Mouse (Mus musculus): ENCODE data around the gene Stx12.

Stx12 gene

GRCm38 (mm10) chr4:132864856-132865255 is 19.5 kb downstream of the Stx12 start:
- no peak for DNase-seq (ENCODE audit: low read depth)

- DNase-seq (ENCODE audit: low read depth) = no peak
Measured at GRCm38 (mm10) chr4:132863012-132863411, 21.3 kb downstream of the Stx12 start.

- no peak for DNase-seq (ENCODE audit: low read depth)
Measured at GRCm38 (mm10) chr4:132860880-132861279, 23.4 kb downstream of the Stx12 start.

GRCm38 (mm10) chr4:132843705-132844071 is 40.6 kb downstream of the Stx12 start:
- DNase-seq (ENCODE audit: low read depth) = peak; percentile 17

GRCm38 (mm10) chr4:132842970-132843704 is 41.2 kb downstream of the Stx12 start, which contains the start of gene Ppp1r8:
Ppp1r8 (minus strand) TSS chr4:132843169.
- peak; percentile 94 for DNase-seq (ENCODE audit: low read depth)

- DNase-seq (ENCODE audit: low read depth) = peak; percentile 51
Measured at GRCm38 (mm10) chr4:132842281-132842906, 41.9 kb downstream of the Stx12 start.

GRCm38 (mm10) chr4:132841493-132841892 is 42.8 kb downstream of the Stx12 start:
- no peak for DNase-seq (ENCODE audit: low read depth)

- peak; percentile 86 for DNase-seq (ENCODE audit: low read depth)
Measured at GRCm38 (mm10) chr4:132823614-132824366, 60.5 kb downstream of the Stx12 start.

GRCm38 (mm10) chr4:132818442-132818841 is 65.9 kb downstream of the Stx12 start:
- no peak for DNase-seq (ENCODE audit: low read depth)

GRCm38 (mm10) chr4:132816855-132817254 is 67.5 kb downstream of the Stx12 start:
- DNase-seq (ENCODE audit: low read depth) = no peak

GRCm38 (mm10) chr4:132816404-132816803 is 67.9 kb downstream of the Stx12 start:
- no peak for DNase-seq (ENCODE audit: low read depth)

- no peak for DNase-seq (ENCODE audit: low read depth)
Measured at GRCm38 (mm10) chr4:132809621-132810020, 74.7 kb downstream of the Stx12 start.

GRCm38 (mm10) chr4:132807771-132808641 is 76.3 kb downstream of the Stx12 start:
- no peak for DNase-seq (ENCODE audit: low read depth)

GRCm38 (mm10) chr4:132806620-132807191 is 77.6 kb downstream of the Stx12 start:
- DNase-seq (ENCODE audit: low read depth) = no peak

GRCm38 (mm10) chr4:132805599-132806197 is 78.6 kb downstream of the Stx12 start:
- DNase-seq (ENCODE audit: low read depth) = no peak

GRCm38 (mm10) chr4:132805146-132805545 is 79.2 kb downstream of the Stx12 start:
- no peak for DNase-seq (ENCODE audit: low read depth)

- DNase-seq (ENCODE audit: low read depth) = no peak
Measured at GRCm38 (mm10) chr4:132804331-132804730, 80.0 kb downstream of the Stx12 start.

GRCm38 (mm10) chr4:132803876-132804275 is 80.4 kb downstream of the Stx12 start:
- DNase-seq (ENCODE audit: low read depth) = no peak

All from naive thymus-derived CD4-positive, alpha-beta T cell, adult 2 months (primary cell).